Mouse (Mus musculus) bone marrow, adult 2 months (tissue): ENCODE results near the gene Hmcn2.

ENCODE experiments used
- CTCF ChIP-seq: fragments of 200-500 bp; IDR thresholded peaks from 2 replicates; pipeline ENCODE4 v1.5.1; 2011; ENCODE audit warnings: low read length, control low read depth; ENCODE audit not compliant: control insufficient read depth, insufficient read depth
- POLR2A ChIP-seq: fragments of 200-500 bp; IDR thresholded peaks from 2 replicates; pipeline ENCODE4 v1.6.1; 2011; ENCODE audit warnings: low read depth, mild to moderate bottlenecking, control low read depth, low read length, borderline replicate concordance; ENCODE audit not compliant: control insufficient read depth

DNA sequence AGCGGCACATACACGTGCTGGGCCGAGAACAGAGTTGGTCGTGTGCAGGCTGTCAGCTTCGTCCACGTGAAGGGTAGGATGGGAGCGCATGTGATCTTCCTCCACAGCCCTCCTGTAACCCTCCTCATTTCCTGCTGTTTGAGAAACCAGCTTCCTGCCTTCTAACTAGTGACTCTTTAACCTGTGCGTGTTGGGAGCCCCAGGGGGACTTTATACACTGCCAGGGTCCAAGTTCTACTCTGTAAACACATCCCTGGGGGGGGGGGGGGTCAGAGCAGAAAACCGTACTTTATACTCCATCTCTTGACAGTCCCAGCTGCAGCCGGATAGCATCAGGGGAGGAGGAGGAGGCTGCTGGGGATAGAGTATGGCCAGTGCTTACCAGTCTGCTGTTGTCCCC lies 120.5 kb downstream of the Hmcn2 start:
- TF ChIP-seq CTCF, result no peak
- no peak for TF ChIP-seq POLR2A
